Mouse (Mus musculus) kidney, postnatal 4 days (tissue): ENCODE measurements around the gene Tbxa2r.

Source experiments
- DNase-seq, 2 experiments: peaks; one replicate each; pipeline ENCODE4 v3.0.0; 2021; ENCODE audit warnings: mixed read lengths in 2 of 2

Tbxa2r gene

GRCm38 (mm10) chr10:81346453-81347067, 18.0 kb downstream of the Tbxa2r start:
- peak; percentile 86 to 91 for DNase-seq

GRCm38 (mm10) chr10:81349146-81349545, 20.6 kb downstream of the Tbxa2r start:
- peak; percentile 61 to 77 for DNase-seq

GRCm38 (mm10) chr10:81349961-81350350, 21.4 kb downstream of the Tbxa2r start:
- DNase-seq, result no peak

GRCm38 (mm10) chr10:81350351-81351063, 22.0 kb downstream of the Tbxa2r start, which contains the start of gene Hmg20b:
Gene Hmg20b (minus strand): TSS chr10:81350480.
- DNase-seq, result peak; percentile 99 to 100

GRCm38 (mm10) chr10:81351678-81352291, 23.3 kb downstream of the Tbxa2r start:
- no peak for DNase-seq

GRCm38 (mm10) chr10:81354738-81355477, 26.4 kb downstream of the Tbxa2r start:
- DNase-seq, result no peak

GRCm38 (mm10) chr10:81355533-81355932, 27.0 kb downstream of the Tbxa2r start:
- DNase-seq, result no peak

GRCm38 (mm10) chr10:81356352-81356990, 27.9 kb downstream of the Tbxa2r start:
- DNase-seq, result no peak

GRCm38 (mm10) chr10:81356991-81357844, 28.7 kb downstream of the Tbxa2r start, which contains the start of gene Mfsd12:
Gene Mfsd12 (plus strand): TSS chr10:81357491.
- peak; percentile 92 to 96 for DNase-seq

GRCm38 (mm10) chr10:81358209-81358608, 29.7 kb downstream of the Tbxa2r start:
- DNase-seq, result peak in 1 of 2 experiments; percentile 33

- no peak for DNase-seq
These were observed 30.3 kb downstream of the Tbxa2r start for GRCm38 (mm10) chr10:81358841-81359240.

GRCm38 (mm10) chr10:81360721-81361120, 32.2 kb downstream of the Tbxa2r start:
- no peak for DNase-seq

- DNase-seq, result no peak
These were observed 33.9 kb downstream of the Tbxa2r start for GRCm38 (mm10) chr10:81362336-81362949.

- DNase-seq, result peak; percentile 60 to 72
These were observed 35.2 kb downstream of the Tbxa2r start for GRCm38 (mm10) chr10:81363436-81364346.

- DNase-seq, result peak; percentile 49 to 61
These were observed 36.1 kb downstream of the Tbxa2r start for GRCm38 (mm10) chr10:81364666-81365065.

- no peak for DNase-seq
These were observed 36.5 kb downstream of the Tbxa2r start for GRCm38 (mm10) chr10:81365073-81365472.

- no peak for DNase-seq
These were observed 37.3 kb downstream of the Tbxa2r start, which contains the start of gene 4930404N11Rik for GRCm38 (mm10) chr10:81365672-81366476. Gene 4930404N11Rik (minus strand): TSS chr10:81365816.

- peak in 1 of 2 experiments; percentile 31 for DNase-seq
These were observed 38.1 kb downstream of the Tbxa2r start for GRCm38 (mm10) chr10:81366477-81367206.
